Mouse (Mus musculus): ENCODE measurements around the gene Il17rb.

Il17rb gene

DNA sequence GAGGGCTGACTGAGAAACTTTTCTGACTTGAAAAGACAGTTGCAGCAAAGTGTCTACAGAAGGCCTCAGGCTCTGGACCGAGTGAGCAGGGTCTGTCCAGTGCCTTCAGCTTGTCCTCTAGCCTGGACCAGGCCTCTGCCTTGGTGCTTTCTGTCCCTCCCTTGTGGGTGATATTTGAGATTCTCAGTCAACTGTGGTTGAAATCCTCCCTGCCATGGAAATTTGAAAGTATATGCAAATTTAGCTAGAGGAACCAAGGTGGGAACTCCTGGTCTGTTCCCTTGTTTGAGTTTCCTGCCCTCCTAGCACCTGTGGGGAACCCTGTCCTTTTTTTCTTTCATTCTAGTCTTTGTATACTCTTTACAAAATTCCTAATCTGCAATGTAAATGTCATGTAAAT lies 6.3 kb upstream of the Il17rb start:
- DNase-seq, result no peak

DNA sequence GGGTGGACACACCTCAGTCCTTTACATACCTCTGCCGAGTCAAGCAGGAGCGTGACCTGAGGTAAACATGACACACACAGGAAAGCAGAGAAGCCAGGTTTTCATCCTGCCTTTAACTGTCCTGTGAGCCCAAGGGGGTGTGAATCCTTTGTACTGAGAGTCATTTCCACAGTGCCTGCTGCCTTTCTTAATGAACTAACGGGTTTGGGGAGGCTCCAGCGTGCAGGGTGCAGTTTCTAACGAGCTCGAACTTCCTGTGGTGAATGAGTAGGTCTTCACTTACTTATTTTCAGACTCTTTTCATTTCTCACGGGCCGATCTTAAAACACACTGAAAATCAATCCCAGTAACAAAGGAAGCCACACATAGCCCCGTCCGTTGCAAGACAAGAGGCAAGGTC lies 5.8 kb upstream of the Il17rb start:
- no peak for DNase-seq

DNA sequence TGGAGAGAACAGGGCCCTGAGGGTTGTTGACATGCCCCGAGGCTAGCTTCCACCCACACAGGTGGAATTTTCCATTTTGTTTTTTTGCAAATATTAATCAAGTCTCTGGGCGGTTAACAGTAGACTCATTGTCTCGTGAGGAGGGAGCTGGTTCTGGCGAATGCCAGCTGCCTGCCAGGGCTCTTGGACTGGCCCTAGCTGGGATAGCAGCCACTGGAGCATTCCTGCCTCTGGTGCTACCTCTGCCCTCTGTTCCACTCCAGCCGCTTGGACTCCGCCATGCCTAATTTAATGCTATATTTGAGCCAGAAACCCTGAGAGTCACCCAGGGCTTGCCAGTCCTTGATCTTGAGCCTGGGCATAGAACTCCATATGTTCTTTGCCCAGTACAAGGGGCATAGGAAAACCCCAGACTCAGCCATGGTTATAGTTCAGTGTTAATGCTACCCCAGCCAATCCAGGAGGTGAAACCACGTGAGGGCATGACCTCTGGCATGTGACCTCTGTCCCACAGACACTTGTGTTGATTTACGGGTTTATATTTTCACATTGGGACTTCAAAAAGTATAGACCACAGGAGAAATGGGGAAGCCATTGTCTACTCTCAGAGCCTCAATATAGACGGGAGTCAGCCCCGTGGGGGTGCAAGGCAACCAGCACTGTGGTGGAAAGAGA lies 3.3 kb upstream of the Il17rb start:
- no peak for DNase-seq

DNA sequence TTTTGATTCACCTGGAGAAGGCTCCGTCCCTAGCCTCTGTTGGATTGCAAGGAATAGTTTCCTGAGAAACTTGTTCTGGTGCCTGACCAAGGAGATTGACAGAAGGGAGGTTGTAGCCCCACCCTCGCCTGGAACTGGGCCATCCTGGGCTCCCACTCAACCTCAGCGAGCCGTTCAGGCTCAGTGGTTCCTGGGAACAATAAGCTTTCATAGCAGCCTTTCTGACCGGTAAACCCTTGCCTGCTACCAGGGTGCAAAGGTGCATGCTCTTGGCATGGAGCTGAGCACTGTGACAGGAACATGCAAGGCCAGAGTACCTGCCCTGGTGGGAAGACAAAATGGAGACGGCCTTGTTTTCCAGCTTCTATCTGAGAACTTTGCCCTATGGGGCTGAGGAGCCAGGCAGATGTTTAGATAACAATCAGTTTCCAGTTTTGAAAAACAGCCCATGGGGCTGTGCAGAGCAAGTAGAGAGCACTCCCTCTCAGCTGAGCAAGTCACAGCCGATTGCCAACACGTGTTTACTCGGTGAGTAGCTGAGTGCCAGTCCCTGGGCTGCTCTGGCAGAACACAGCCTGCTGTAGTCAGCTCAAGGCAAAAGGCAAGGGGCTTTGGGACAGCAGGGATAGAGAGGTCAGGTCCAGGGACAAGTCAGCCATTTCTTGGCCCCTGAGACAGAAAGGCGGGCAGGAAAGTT lies 1.3 kb upstream of the Il17rb start:
- no peak for DNase-seq

DNA sequence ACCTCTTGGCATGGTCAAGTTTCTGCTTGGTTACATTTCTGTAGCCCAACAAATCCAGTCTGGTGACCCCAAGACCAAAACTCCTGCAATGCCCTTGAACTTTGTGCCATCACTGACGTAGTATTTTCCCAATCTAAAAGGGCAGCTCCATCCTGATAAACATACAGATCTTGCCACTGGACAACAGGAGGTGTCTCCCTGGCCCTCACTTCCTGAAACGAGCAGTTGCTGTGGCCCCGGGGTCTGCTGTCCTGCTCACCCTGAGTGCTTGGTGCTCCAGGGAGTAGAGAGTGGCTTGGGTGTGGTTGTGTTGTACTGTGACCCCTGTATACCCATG lies 9.3 kb downstream of the Il17rb start:
- DNase-seq, result no peak

DNA sequence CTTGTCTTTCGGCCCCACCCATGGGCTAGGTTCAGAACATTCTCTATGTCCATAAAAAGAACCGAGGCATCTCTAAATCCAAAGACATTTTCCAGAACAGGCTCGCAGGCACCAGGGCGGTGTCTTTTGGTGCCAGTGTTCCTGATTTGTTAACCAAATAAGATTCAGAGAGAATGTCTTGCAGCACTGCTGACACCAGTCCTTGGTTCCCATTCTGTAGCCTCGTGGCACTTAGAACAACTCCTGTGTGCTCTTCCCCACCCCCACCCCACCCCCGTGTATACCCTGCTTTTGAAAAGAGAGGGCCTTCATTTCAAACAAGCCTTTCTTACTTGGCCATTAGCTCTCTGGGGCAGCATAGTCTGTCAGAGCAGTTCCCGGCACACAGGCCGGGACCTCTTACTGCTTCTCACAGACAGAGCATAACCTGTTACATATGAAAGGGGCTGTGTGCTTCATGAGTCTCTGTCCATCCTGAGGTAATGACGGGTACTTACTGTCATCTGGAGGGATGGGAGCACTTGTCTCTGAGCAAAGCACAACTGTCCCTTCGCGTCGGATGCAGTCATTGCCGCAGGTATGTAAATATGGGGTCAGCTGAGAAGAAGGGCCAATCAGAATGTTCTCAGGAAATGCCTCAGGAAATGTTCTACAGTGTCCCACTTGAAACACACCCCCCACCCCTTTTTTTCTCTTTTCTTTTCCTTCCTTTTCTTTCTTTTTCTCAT lies 9.8 kb downstream of the Il17rb start:
- no peak for DNase-seq

DNA sequence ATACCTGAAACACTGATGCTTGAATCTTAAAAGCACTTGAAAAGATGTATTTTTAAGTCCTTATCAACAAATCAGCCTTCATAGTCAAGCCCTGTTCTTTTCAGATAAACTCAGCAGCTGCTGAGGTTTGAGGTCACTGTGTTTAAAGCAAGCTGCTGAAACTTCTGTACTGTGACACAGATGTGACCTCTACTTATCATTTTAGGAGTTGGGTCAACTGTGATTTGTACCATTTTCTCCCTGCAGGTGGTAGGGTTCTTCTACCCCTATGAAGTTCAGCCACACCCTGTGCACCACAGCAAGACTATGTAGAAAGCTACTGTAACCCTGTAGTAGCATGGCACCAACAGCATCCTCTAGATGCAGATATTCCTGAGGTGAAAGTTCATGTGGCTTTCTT lies 11.4 kb downstream of the Il17rb start:
- DNase-seq, result no peak

DNA sequence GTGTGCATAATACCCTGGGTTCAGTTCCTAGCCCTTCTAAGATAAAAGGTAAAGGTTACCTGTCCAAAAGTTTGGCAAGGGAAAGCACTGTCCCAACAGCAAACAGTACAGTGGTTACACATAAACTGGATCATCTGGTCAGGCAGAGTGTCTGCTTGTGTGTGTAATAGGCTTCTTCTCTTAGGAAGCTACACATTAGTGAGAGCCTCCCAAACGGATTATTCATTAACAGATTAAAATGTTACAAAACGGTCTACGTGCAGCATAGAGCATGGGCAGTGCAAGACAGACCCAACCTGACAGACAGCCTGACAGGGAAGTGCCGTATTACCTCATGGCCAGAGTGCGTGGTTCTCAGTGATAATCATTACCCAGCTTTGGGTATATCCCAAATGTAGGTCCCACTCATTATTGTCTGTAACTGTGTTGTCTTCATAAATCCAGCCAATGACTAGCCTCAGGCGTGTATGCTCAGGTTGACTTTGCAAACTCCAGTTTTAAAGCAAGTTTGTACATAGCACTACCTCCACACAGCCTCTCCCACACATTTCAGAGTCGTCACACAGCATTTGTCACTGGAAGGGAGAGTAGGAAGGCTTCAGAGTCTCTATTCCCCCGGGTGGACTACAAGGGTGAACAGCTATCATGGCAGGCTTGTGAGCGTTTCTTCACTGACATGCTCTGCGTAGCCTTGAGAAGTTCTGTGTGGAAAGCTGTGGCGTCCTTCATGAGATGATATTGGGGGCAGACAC lies 12.5 kb downstream of the Il17rb start:
- DNase-seq, result no peak

DNA sequence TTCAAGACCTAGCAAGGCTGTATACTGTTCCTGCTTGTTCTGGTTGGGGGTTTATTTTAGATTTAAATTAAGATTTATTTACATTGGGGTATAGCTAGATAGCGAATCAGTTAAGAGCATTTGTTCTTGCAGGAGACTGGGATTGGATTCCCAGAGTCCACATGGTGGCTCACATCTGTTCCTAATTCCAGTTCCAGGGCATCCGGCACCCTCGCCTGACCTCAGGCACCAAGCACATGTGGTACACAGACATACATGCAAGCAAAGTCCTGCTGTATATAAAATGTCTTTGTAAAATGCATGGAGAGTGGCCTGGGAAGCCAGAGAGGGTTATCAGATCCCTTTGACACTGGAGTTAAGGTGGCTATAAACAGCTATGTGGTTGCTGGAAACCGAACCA lies 13.7 kb downstream of the Il17rb start:
- DNase-seq, result peak; percentile 74

DNA sequence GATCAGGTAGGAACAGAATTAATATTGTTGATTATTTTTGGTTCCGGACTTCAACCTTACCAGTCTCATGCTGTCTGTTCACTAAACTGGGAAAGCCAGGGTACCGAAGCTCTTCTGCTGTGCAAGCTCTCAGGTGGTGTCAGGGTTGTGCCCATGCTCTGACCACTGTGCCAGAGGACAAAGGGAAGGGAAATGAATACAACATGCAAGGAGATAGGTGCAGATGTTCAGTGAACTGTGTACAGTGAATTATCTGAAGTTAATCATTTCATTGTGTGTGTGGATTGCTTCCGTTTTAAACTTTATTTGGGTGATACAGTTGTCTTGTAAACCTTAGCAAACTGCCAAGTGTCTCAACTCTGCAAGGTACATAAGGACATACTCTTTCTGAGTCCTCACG lies 20.4 kb downstream of the Il17rb start:
- no peak for DNase-seq

DNA sequence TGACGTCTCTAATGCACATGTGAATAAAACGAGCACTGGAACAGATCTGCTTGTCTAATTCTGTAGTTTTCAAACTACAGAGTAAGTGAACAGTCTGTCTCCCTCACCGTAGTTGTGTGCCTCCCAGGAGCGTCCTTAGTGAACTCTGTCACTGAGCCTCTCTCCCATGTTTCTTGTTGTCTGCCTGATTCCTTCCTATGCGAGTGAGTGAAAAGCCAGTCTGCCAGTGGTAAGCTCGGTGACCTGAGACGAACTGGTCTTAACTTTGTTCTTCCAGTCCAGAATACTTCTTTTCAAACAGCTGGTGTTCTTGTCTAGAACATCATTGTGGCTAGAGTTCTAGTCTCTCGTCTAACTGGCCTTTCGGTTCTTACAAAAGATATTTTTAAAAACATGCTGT lies 21.0 kb downstream of the Il17rb start:
- DNase-seq, result no peak

DNA sequence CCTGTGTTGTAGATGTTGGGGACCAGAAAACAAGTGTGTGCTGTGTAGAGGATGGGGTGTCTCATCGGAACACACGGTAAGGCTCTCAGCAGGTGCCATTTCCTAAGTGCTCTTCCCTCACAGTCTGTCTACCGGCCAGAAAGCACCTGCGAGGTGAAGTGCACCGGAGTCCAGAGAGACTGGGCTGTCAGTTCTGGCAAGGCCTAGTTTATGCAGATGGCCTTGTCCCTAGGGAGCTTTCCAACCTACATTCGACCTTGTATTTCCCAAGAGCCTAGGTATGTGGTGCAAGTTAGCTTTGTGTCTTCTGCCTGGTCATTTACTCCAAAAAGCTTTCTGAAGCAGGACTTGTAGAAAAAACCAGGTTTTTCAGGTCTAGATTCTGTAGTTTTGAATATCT lies 21.4 kb downstream of the Il17rb start:
- DNase-seq, result no peak

DNA sequence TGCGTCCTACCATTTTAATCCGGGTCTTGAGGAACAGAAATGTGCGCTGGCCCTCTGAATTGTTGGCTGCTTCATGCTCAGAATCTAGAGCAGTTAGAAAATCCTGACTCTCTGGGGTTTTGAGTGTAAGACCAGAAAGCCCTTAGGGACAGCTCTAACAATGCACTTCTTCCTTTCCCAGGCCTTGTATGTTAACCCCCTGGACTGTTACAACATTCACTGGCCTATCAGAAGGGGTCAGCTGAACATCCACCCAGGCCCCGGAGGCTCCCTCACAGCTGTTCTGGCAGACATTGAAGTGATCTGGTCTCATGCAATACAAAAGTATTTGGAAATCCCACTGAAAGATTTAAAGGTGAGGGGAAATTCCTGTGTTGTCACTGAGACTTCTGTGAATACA lies 22.6 kb downstream of the Il17rb start:
- no peak for DNase-seq

DNA sequence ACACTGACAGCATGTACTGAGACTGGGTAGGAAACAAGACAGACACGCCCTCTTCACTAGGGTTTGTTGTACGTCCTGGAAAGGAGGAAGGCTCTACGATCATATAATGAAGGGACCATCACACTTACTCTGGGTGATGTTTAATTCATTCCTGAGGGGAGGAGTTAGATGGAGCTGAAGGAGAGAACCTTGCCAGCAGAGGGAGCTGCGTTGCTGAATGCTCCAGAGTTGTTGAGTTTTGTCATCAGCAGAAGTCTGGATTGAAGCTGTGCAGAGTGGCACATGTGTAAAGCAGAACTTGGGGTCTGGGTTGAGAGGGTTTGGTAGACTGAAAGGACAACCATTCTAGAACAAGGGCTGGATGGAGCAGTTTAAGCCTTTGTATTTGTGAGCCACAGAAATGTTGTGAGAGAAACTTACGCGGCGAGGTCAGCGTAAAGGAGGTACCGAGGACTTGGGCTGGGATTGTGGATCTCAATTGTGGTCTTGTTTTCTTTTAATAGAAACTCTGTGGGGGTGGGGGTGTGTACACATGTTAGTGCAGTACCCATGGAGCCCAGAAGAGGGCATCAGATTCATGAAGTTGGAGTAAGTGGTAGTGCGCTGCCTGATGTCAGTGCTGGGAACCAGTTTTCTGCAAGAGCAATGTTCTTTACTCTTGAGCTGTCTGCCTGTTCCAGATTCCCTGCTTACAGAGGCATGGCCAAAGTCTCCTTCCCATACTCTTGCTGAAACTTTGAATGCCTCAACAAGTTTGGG lies 28.1 kb downstream of the Il17rb start:
- DNase-seq, result no peak

DNA sequence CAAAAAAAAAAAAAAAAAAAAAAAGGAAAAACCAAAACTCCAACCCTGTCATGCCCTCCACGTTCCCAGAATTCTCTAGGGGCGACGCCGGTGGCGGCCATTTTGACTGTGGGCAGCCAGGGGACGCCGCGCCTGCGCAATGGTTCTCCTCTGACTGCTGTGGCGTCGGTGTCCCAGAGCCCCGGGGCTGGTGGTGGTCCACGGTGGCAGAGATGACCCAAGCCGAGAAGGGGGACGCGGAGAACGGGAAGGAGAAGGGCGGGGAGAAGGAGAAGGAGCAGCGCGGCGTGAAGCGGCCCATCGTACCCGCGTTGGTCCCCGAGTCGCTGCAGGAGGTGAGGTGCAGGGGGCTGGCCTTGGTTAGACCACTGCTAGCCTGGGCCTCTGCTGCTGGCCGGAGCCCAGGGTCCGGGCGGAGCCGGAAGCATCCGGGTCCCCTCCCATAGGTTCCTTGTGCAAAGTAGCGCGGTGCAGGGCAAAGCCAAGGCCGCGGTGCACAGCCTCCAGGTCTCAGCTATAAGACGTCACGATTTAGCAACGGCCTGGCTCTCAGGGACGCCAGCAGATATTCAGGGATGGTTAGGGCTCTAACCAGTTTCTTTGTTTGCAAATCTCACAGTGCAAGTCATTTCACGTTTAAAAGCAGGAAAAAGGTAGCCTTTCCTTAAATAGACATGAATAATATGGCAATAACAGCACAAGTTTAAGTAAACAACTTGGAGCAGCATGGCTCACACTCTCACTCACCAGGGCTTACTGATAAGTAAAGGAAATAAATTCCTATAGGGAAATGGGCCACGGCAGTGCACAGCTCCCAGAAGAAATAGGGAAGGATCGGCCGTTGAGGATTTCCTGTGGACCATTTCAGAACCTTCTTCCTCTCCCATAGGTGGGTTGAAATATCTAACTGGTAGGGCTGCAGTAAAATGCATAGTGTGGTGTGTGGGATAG lies 30.2 kb downstream of the Il17rb start, which contains the start of gene Actr8:
Actr8 (plus strand) TSS at position 84 of the 951 bp plus-strand sequence.
- peak; percentile 94 for DNase-seq

DNA sequence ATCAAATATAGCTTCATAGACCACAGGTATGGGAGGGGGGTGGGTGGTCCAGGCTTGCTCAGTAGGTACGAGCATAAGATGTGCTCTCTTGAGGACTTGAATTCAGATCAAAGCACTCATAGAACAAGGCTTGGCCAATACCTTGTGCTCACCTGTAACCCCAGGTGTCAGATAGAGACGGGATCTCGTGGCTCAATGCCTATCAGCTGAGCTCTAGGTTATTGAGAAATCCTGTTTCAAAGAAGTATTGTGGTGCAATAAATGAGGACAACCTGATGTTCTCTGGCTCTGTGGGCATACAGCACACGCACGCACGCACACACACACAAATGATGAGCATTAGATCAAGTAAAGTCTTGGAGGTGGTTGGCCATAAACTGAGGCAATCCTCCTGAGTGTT lies 31.8 kb downstream of the Il17rb start:
- no peak for DNase-seq

DNA sequence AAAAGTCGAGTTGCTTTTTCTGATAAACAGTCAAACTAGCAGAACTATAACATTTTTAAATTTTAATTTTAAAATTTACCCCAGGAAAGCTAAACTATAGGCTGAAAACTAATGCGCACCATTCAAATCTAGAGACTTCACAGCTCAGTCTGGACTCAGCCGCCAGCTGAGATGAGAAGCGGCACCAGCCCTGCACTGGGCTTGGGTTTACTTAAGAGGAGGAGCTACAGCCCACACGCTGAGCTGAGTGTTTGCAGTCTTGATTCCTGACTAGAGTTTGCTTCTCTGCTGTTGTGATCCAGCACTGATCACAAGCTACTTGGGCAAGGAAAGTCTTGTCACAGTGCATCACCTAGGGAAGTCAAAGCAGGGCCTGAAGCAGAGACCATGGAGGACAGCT lies 36.7 kb downstream of the Il17rb start:
- DNase-seq, result no peak

DNA sequence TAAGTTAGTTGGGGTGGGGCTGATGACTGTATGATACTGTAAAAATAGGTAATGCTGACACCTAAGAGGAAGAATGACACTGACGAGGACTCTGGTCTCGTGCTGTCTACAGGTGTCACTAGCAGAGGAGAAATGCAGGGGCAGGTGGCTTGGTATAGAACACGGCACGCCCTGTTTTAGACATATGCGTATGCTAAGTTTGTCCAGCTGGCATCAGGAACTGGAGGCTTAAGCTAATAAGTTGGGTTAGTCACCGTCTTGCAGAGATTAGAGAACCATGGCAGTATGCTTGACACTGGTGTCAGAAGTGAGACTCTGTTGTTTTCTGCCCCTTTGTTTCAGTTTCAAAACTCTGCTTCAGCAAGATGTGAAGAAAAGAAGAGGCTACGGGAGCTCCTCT lies 37.2 kb downstream of the Il17rb start:
- no peak for DNase-seq

DNA sequence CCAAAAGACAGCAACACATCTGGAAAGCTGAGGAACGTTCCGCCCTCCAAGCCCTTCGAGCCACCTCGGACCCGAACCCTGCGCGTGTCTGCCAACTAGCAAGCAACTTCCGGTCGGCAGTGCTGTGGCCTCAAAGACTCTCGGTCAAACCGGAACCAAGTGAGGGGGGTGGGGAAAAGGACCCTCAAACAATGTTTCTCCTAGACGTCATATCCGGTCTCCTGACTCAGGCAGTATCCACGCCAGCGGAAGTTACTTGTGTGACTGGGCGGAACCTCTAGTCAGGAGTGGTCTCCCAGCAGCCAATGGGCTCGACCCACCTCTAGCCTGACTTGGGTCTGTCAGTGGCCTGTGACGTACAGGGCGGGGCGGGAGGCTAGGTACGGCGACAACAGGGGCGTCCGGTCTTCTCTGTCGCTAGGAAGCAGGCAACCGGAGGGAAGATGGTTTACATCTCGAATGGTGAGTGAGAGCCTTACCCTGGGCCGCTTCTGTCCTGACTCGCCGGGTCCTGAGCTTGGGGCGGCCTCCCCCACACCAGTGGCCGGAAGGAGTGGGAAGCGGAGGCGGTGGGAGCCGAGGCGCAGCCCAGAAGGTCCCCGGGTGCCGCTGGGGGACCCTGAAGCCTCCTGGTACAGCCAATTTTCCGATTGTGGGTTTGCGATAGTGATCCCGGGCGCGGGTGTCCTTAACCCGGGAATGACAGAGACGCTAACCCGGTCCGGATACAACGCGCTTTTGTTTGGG lies 40.4 kb downstream of the Il17rb start, which contains the start of gene Selenok:
Selenok (plus strand) TSS at position 234 of the 747 bp plus-strand sequence.
- DNase-seq, result peak; percentile 100

DNA sequence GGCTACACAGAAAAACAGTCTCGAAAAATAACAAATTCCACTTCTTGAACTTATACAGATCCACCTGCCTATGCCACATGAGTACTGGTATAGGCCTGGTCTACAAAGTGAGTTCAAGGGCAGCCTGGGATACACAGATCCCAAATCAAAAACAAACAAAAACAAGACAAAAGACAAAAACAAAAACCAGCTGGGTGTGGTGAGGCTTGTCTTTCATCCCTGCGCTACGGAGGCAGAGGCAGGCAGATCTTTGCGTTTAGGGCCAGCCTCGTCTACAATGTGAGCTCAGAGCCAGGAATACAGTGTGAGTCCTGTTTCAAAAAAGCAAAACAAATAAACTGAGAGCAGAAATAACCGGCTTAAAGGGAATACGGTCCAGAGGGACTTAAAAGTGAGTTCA lies 41.1 kb downstream of the Il17rb start:
- no peak for DNase-seq

DNA sequence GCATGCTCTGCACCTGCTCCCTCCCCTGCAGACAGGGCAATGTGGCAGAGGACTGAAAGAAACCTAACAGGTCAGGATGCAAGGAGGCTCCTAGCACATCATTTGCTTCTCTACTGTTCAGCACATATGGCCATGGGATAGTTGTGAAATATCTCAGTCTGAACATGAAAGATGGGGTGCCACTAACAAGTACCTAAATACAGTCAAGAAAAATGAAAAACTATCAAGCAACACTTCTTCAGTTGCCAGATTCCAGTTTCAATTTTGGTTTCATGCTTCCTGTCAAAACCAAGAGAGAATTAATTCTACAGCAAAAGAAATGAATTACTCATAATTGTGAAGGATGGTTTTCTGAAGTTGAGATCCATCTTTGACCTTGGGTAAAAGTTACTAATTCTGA lies 51.3 kb downstream of the Il17rb start:
- DNase-seq, result no peak

All from embryo, embryonic 11 days (tissue).